Mouse (Mus musculus) liver, embryonic 14.5 days (tissue): Measurements from ENCODE around the gene Tbcd.

Experiments
- CTCF ChIP-seq: IDR thresholded peaks from 2 replicates; pipeline ENCODE4 v1.5.1; 2016; ENCODE audit warnings: antibody characterized with exemption, low read depth, control low read depth
- EP300 ChIP-seq: IDR thresholded peaks from 2 replicates; pipeline ENCODE4 v1.6.1; 2016; ENCODE audit warnings: antibody characterized with exemption, low read depth

GRCm38 (mm10) chr11:121510512-121511246 is 58.9 kb downstream of the Tbcd start:
- no peak for TF ChIP-seq EP300
- TF ChIP-seq CTCF = no peak
